Mouse (Mus musculus) hindbrain, embryonic 12.5 days (tissue): ENCODE results near the gene Mttp. TPM values are rescaled to one million over a fixed set of nuclear protein-coding genes. Genes with fewer than 3 reads are reported as not detected.

Experiments
- ATAC-seq: fragments of 200-750 bp; cut with Nextera tagmentation; 2 replicates; pipeline ENCODE4 v1.8.0; 2017; ENCODE audit warnings: moderate TSS enrichment; ENCODE audit not compliant: low FRiP score
- H3K27ac ChIP-seq: fragments of 300-500 bp; sonication (generic); 2 replicates; pipeline ENCODE4 v1.5.1; 2016; ENCODE audit warnings: mild to moderate bottlenecking
- H3K27me3 ChIP-seq: fragments of 300-500 bp; sonication (generic); 2 replicates; pipeline ENCODE4 v1.6.1; 2016; ENCODE audit warnings: mild to moderate bottlenecking
- H3K36me3 ChIP-seq: fragments of 300-500 bp; sonication (generic); 2 replicates; pipeline ENCODE4 v1.6.1; 2016; ENCODE audit warnings: mild to moderate bottlenecking
- H3K4me1 ChIP-seq: fragments of 300-500 bp; sonication (generic); 2 replicates; pipeline ENCODE4 v1.6.1; 2016
- H3K4me2 ChIP-seq: fragments of 300-500 bp; sonication (generic); replicated peaks from 2 replicates; pipeline ENCODE4 v1.6.1; 2016; ENCODE audit warnings: mild to moderate bottlenecking
- H3K4me3 ChIP-seq: fragments of 300-500 bp; sonication (generic); 2 replicates; pipeline ENCODE4 v1.5.1; 2016; ENCODE audit warnings: mild to moderate bottlenecking
- H3K9ac ChIP-seq: fragments of 300-500 bp; sonication (generic); 2 replicates; pipeline ENCODE4 v1.6.1; 2016; ENCODE audit warnings: mild to moderate bottlenecking, moderate library complexity
- H3K9me3 ChIP-seq: fragments of 300-500 bp; sonication (generic); replicated peaks from 2 replicates; pipeline ENCODE4 v1.6.1; 2016; ENCODE audit warnings: mild to moderate bottlenecking
- WGBS: fragments of 180-500 bp; shearing (Covaris S2); methylation state at CpG from one replicate; pipeline ENCODE4 v1.1.7; 2016; 5-methylcytosine and 5-hydroxymethylcytosine counted together
- polyA plus RNA-seq: library from polyadenylated mRNA; unstranded; fragments of >200 nt; fragmentation: Nextera tagmentation; extraction: Ambion mirVana; gene quantifications from 2 replicates; pipeline ENCODE4 v1.2.1, GENCODE M21; 2016

Mttp gene
- polyA plus RNA-seq: 10.0 and 11.1 TPM in 2 replicates

GRCm38 (mm10) chr3:138144642-138145171 lies at the start of gene Mttp:
Gene Mttp, minus strand, starts transcription at chr3:138144968.
- Histone ChIP-seq H3K9me3 (no peaks in the 10 kb centered on the region), H3K27me3 (no peaks in the 10 kb centered on the region), H3K4me3 (peak within 1 kb of the TSS; percentile 63), H3K27ac (peak within 1 kb of the TSS; percentile 97), H3K9ac (peak within 1 kb of the TSS; percentile 68), H3K4me2 (peak within 1 kb of the TSS; percentile 62), H3K4me1 (peaks cover 4% of the 10 kb centered on the region; the same call in 1 of the 2 replicates), H3K36me3 (0 out of 2 replicates have a peak, but pooled peaks cover 3% of the 10 kb centered on the region)
- 4% methylated on average over 8 of the region's 8 CpGs for WGBS
- 0 out of 2 replicates have a peak, but pooled peaks have one; percentile 26 for ATAC-seq

GRCm38 (mm10) chr3:138193683-138194302 lies 49.0 kb upstream of the Mttp start, which contains the start of gene 4930579F01Rik:
Gene 4930579F01Rik, minus strand, starts transcription at chr3:138193825.
- Histone ChIP-seq H3K4me2 (no peak within 1 kb of the TSS), H3K9ac (no peak within 1 kb of the TSS), H3K4me1 (0 out of 2 replicates have a peak, but pooled peaks cover 2% of the 10 kb centered on the region), H3K9me3 (no peaks in the 10 kb centered on the region), H3K27ac (no peak within 1 kb of the TSS), H3K36me3 (no peaks in the 10 kb centered on the region), H3K4me3 (no peak within 1 kb of the TSS), H3K27me3 (no peaks in the 10 kb centered on the region)
- 83% methylated on average over 15 of the region's 15 CpGs for WGBS
- ATAC-seq: no peak

GRCm38 (mm10) chr3:138192260-138192659 lies 47.5 kb upstream of the Mttp start:
- no peaks in the 10 kb centered on the region for H3K27me3 ChIP-seq

GRCm38 (mm10) chr3:138185995-138186930 lies 41.5 kb upstream of the Mttp start:
- H3K4me2 ChIP-seq: no peak overlapping the region
- ATAC-seq: peak; percentile 76
- H3K4me1 ChIP-seq: peaks cover 9% of the 10 kb centered on the region; the same call in 1 of the 2 replicates
- H3K9me3 ChIP-seq: no peaks in the 10 kb centered on the region
- no peaks in the 10 kb centered on the region for H3K36me3 ChIP-seq
- WGBS: 85% methylated on average over 26 of the region's 26 CpGs
- no peaks in the 10 kb centered on the region for H3K27me3 ChIP-seq
- H3K4me3 ChIP-seq: no peak overlapping the region
- H3K9ac ChIP-seq: no peak overlapping the region
- peak overlapping the region; percentile 36 for H3K27ac ChIP-seq

More at GRCm38 (mm10) chr3:138192260-138192659, 47.5 kb upstream of the Mttp start:
- Histone ChIP-seq H3K36me3 (no peaks in the 10 kb centered on the region), H3K9me3 (no peaks in the 10 kb centered on the region), H3K9ac (no peak overlapping the region), H3K27ac (no peak overlapping the region), H3K4me3 (no peak overlapping the region), H3K4me1 (no peaks in the 10 kb centered on the region), H3K4me2 (no peak overlapping the region)
- ATAC-seq: no peak
- 88% methylated on average over 7 of the region's 7 CpGs for WGBS

- Histone ChIP-seq H3K4me1 (peaks cover 9% of the 10 kb centered on the region; the same call in 1 of the 2 replicates), H3K4me2 (no peak overlapping the region), H3K4me3 (no peak overlapping the region), H3K36me3 (no peaks in the 10 kb centered on the region), H3K9me3 (no peaks in the 10 kb centered on the region), H3K27me3 (no peaks in the 10 kb centered on the region), H3K27ac (no peak overlapping the region), H3K9ac (no peak overlapping the region)
- WGBS: 72% methylated on average over 4 of the region's 4 CpGs
- ATAC-seq: no peak
Measured at GRCm38 (mm10) chr3:138185290-138185689, 40.5 kb upstream of the Mttp start.

- WGBS: 93% methylated on average over 7 of the region's 7 CpGs
- no peak for ATAC-seq
Measured at GRCm38 (mm10) chr3:138183371-138183770, 38.6 kb upstream of the Mttp start.

GRCm38 (mm10) chr3:138182019-138182418 lies 37.3 kb upstream of the Mttp start:
- no peaks in the 10 kb centered on the region for H3K27me3 ChIP-seq
- no peak overlapping the region for H3K4me2 ChIP-seq
- no peak overlapping the region for H3K9ac ChIP-seq
- no peak overlapping the region for H3K27ac ChIP-seq
- no peaks in the 10 kb centered on the region for H3K36me3 ChIP-seq
- 86% methylated on average over 2 of the region's 2 CpGs for WGBS
- peaks cover 9% of the 10 kb centered on the region; the same call in 1 of the 2 replicates for H3K4me1 ChIP-seq
- no peak for ATAC-seq
- H3K4me3 ChIP-seq: no peak overlapping the region
- no peaks in the 10 kb centered on the region for H3K9me3 ChIP-seq

More at GRCm38 (mm10) chr3:138183371-138183770, 38.6 kb upstream of the Mttp start:
- no peaks in the 10 kb centered on the region for H3K36me3 ChIP-seq
- H3K4me2 ChIP-seq: no peak overlapping the region
- no peaks in the 10 kb centered on the region for H3K27me3 ChIP-seq
- no peak overlapping the region for H3K4me3 ChIP-seq
- H3K9ac ChIP-seq: no peak overlapping the region
- H3K27ac ChIP-seq: no peak overlapping the region
- H3K4me1 ChIP-seq: peaks cover 9% of the 10 kb centered on the region; the same call in 1 of the 2 replicates
- no peaks in the 10 kb centered on the region for H3K9me3 ChIP-seq

- no peak for ATAC-seq
- Histone ChIP-seq H3K27ac (no peak overlapping the region), H3K9me3 (no peaks in the 10 kb centered on the region), H3K4me1 (no peaks in the 10 kb centered on the region), H3K27me3 (no peaks in the 10 kb centered on the region), H3K9ac (no peak overlapping the region), H3K36me3 (no peaks in the 10 kb centered on the region), H3K4me2 (no peak overlapping the region), H3K4me3 (no peak overlapping the region)
- WGBS: 91% methylated on average over 6 of the region's 6 CpGs
Measured at GRCm38 (mm10) chr3:138175551-138175950, 30.8 kb upstream of the Mttp start.

- ATAC-seq: no peak
- H3K9ac ChIP-seq: no peak overlapping the region
- H3K4me1 ChIP-seq: no peaks in the 10 kb centered on the region
- no peak overlapping the region for H3K4me2 ChIP-seq
- 81% methylated on average over 10 of the region's 10 CpGs for WGBS
- no peaks in the 10 kb centered on the region for H3K27me3 ChIP-seq
- no peaks in the 10 kb centered on the region for H3K36me3 ChIP-seq
- no peak overlapping the region for H3K27ac ChIP-seq
- H3K4me3 ChIP-seq: no peak overlapping the region
- no peaks in the 10 kb centered on the region for H3K9me3 ChIP-seq
Measured at GRCm38 (mm10) chr3:138173291-138173690, 28.5 kb upstream of the Mttp start.

- Histone ChIP-seq H3K27ac (no peak overlapping the region), H3K4me2 (no peak overlapping the region), H3K9ac (no peak overlapping the region), H3K4me1 (no peaks in the 10 kb centered on the region), H3K36me3 (no peaks in the 10 kb centered on the region), H3K4me3 (no peak overlapping the region), H3K27me3 (no peaks in the 10 kb centered on the region), H3K9me3 (no peaks in the 10 kb centered on the region)
- 47% methylated on average over 4 of the region's 4 CpGs for whole genome bisulfite sequencing
- ATAC-seq: no peak
Measured at GRCm38 (mm10) chr3:138162553-138163183, 17.9 kb upstream of the Mttp start.

GRCm38 (mm10) chr3:138161623-138162022 lies 16.9 kb upstream of the Mttp start:
- ATAC-seq: no peak
- no peak overlapping the region for H3K9ac ChIP-seq
- H3K9me3 ChIP-seq: no peaks in the 10 kb centered on the region
- WGBS: 83% methylated on average over 10 of the region's 10 CpGs
- H3K27ac ChIP-seq: no peak overlapping the region
- no peaks in the 10 kb centered on the region for H3K4me1 ChIP-seq
- no peak overlapping the region for H3K4me2 ChIP-seq
- no peak overlapping the region for H3K4me3 ChIP-seq
- no peaks in the 10 kb centered on the region for H3K27me3 ChIP-seq
- peaks cover 1% of the 10 kb centered on the region for H3K36me3 ChIP-seq

GRCm38 (mm10) chr3:138156651-138157050 lies 11.9 kb upstream of the Mttp start:
- ATAC-seq: no peak
- no peak overlapping the region for H3K9ac ChIP-seq
- no peaks in the 10 kb centered on the region for H3K4me1 ChIP-seq
- H3K36me3 ChIP-seq: peaks cover 12% of the 10 kb centered on the region
- no peak overlapping the region for H3K4me2 ChIP-seq
- H3K27ac ChIP-seq: no peak overlapping the region
- WGBS: 86% methylated on average over 10 of the region's 10 CpGs
- H3K27me3 ChIP-seq: no peaks in the 10 kb centered on the region
- H3K9me3 ChIP-seq: no peaks in the 10 kb centered on the region
- no peak overlapping the region for H3K4me3 ChIP-seq
